Mouse (Mus musculus): ENCODE results near the gene Tsc2. TPM values are rescaled to one million over a fixed set of nuclear protein-coding genes. Genes with fewer than 3 reads are reported as not detected.

Tsc2 gene
- 34.7 TPM for polyA plus RNA-seq (2017; shearing (Covaris generic))

DNA sequence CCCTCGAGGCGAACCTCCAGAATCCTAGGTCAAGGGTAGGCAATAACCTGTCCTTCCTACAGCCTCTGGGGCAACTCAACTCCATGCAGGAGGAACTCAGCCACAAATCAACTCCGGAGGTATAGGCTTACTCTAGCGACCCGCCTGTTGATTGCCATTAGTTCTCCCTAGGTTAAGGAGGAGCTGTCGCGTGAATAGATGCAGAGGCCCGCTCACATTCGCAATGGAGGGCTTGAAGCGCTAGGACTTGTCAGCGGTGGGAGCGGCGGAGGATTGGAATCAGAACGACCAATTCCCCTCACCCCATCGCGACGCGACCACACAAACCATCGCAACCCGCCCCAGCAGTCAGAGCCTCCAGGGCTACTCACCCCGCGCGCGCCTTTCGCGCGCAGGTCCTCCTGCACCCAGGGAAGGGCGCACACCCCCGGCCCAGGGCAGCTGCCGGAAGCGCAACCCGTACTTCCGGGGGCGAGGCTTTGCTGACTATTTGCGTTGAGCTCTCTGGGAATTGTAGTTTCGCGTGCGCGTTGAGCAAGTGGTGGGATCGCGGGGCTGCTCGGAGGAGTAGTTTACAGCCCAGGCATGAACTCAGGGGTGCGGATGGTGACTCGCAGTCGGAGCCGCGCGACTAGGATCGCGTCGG is at the start of gene Tsc2, which contains the start of gene Nthl1:
Gene Tsc2, minus strand, starts transcription at position 464 of the 646 bp plus-strand sequence.
Gene Nthl1, plus strand, starts transcription at position 514 of the 646 bp plus-strand sequence.

DNA sequence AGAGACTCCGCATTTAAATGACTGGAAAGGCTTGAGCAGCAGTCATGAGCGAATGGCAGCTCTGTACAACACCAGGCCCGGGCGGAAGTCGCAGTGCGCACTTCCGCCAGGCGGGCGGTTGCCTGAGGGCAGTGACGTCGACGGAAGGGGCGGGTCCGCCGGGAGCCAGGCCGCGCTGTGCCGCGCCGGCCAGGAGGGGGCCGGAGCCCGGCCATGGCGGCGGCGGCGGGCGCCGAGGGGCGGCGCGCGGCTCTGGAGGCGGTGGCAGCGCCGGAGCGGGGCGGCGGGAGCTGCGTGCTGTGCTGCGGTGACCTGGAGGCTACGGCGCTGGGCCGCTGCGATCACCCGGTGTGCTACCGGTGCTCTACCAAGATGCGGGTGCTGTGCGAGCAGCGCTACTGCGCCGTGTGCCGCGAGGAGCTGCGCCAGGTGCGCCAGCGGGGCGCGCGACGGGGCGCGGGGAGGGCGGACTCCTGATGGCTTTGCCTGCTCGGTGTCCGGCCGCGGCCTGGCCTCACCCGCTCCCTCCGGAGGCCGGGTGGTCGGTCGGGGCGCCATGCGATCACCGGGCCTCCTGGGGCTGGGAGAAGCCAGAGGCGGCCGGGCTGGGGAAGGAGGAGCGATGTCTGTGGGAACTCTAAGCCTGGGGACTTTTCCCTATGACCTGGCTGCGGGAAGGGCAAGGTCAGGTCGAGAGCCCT is 37.3 kb upstream of the Tsc2 start, which contains the start of gene Zfp598:
Gene Zfp598, plus strand, starts transcription at position 143 of the 701 bp plus-strand sequence.

DNA sequence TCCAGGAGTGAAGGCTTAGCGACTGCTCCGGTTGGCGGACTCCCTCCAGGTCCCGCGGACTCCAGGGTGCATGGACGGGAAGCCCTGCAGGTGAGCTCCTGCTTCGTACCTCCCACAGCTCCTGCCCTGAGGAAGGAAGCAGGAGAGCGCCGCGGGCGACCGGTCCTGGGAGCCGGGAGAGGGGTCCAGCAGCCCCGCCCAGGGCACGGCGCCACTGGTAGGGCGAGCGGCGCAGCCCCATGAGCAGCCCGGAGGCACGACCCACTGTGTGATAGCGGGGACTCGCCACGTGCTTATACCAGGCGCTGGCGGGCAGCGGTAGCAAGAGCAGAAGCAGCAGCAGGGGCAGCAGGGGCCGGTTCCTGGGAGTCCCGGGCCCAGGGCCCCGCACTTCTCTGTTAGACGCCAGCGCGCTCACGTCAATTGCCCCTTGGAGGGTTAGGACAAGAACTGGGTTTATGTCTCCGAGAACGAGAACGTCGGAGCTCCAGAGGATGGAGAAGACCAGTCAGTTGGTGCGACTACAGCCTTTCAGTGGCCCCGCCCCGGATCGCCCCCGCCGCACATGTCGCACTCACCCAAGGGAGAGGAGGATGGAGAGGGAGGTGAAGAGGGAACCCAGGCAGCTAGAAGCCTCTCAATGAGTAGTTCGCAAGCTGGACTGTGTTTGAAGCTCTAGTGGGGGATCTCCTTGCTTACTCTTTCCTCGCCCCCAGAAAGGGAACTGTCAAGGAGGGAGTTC is 25.8 kb upstream of the Tsc2 start, which contains the start of gene Npw:
Gene Npw, minus strand, starts transcription at position 441 of the 742 bp plus-strand sequence.

DNA sequence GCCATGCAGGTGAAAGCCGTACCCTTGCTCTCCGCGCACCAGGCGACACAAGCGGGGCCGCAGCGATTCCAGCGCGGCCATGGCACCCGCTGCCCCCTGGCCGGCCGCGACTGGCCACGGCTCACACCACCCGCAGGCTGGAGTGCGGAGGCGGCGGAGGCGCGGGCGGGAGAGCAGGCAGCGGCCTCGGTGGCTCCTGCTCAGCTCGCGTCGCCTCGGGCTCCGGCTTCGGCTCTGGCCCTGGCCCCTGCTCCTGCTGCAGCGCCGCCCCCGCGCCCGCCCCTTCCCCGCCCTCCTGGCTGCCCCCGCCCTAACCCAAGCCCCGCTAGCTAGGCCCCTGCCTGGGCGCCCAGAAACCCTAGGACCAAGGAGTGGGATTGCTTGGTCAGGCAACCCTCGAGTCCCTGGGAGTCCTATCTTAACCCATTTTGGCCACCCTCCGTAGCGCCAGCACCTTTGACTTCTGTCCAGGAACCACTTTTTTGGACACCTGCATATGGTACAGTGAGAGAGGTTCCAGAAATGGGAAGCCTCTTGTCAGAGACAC is 17.7 kb upstream of the Tsc2 start, which contains the start of gene Slc9a3r2:
Gene Slc9a3r2, minus strand, starts transcription at position 258 of the 547 bp plus-strand sequence.

DNA sequence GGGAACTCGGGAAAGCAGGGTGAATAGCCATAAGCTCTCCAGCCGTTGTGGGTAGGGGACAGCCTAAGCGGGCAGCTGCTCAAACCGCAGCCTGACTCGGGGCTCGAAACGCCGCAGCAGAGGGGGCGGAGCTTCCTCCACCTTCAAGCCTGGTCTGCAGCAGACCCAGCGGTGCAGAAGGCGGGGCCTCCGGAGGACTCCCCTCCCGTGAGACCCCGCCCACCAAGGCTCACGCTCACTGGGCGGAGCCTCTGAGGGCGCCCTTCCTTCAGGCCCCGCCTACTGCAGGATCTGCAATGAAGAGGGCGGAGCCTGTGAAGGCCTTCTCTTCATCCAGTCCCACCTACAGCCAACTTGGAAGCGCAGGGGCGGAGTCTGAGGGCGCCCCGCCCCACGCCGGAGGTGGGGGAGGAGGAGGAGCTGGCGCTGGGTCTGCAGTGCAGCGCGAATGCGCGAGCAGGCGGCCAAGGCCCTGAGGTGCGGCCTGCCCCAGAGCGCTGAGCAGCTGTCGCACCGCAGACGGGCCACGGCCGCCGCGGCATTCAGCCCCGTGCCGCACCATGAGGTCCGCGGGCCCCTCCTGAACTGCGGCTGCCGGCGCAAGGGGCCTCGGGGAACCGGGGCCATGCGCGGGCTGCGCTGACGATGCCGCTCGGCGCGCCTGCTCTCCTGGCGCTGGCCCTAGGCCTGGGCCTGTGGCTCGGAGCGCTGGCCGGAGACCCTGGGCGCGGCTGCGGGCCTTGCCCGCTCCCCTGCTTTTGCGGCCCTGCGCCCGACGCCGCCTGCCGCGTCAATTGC is 82.6 kb downstream of the Tsc2 start, which contains the start of gene Pkd1:
Gene Pkd1, plus strand, starts transcription at position 217 of the 798 bp plus-strand sequence.

Other genes with a start within 250 kb of the Tsc2 start
- gene Rnps1, start 218.1 kb downstream of the Tsc2 start, polyA plus RNA-seq (2017; shearing (Covaris generic)): 199 TPM
- gene Eci1, start 206.0 kb downstream of the Tsc2 start, polyA plus RNA-seq (2017; shearing (Covaris generic)): 50.8 TPM
- 2.9 TPM for gene Dnase1l2, start 189.5 kb downstream of the Tsc2 start, polyA plus RNA-seq (2017; shearing (Covaris generic))
- gene E4f1, start 162.3 kb downstream of the Tsc2 start, polyA plus RNA-seq (2017; shearing (Covaris generic)): 99.5 TPM
- 15.6 TPM for gene Pgp, start 162.2 kb downstream of the Tsc2 start, polyA plus RNA-seq (2017; shearing (Covaris generic))
- gene Bricd5, start 158.7 kb downstream of the Tsc2 start, polyA plus RNA-seq (2017; shearing (Covaris generic)): not detected
- 13.8 TPM for gene Mlst8, start 153.6 kb downstream of the Tsc2 start, polyA plus RNA-seq (2017; shearing (Covaris generic))
- 0.22 TPM for gene Caskin1, start 144.0 kb downstream of the Tsc2 start, polyA plus RNA-seq (2017; shearing (Covaris generic))
- gene Traf7, start 104.7 kb downstream of the Tsc2 start, polyA plus RNA-seq (2017; shearing (Covaris generic)): 67.3 TPM
- 2.9 TPM for gene Rab26, start 98.4 kb downstream of the Tsc2 start, polyA plus RNA-seq (2017; shearing (Covaris generic))
- 51.9 TPM for gene Pkd1, start 82.8 kb downstream of the Tsc2 start, polyA plus RNA-seq (2017; shearing (Covaris generic))
- gene Nthl1, start 50 bp upstream of the Tsc2 start, polyA plus RNA-seq (2017; shearing (Covaris generic)): 2.6 TPM
- 0.34 TPM for gene Slc9a3r2, start 17.7 kb upstream of the Tsc2 start, polyA plus RNA-seq (2017; shearing (Covaris generic))
- not detected for gene Npw, start 25.8 kb upstream of the Tsc2 start, polyA plus RNA-seq (2017; shearing (Covaris generic))
- 20.9 TPM for gene Zfp598, start 37.1 kb upstream of the Tsc2 start, polyA plus RNA-seq (2017; shearing (Covaris generic))
- gene Syngr3, start 57.3 kb upstream of the Tsc2 start, polyA plus RNA-seq (2017; shearing (Covaris generic)): 0.34 TPM
- gene Gfer, start 63.5 kb upstream of the Tsc2 start, polyA plus RNA-seq (2017; shearing (Covaris generic)): 30.1 TPM
- 1.4 TPM for gene Noxo1, start 63.6 kb upstream of the Tsc2 start, polyA plus RNA-seq (2017; shearing (Covaris generic))
- 40.1 TPM for gene Tbl3, start 75.0 kb upstream of the Tsc2 start, polyA plus RNA-seq (2017; shearing (Covaris generic))
- gene Rnf151, start 85.4 kb upstream of the Tsc2 start, polyA plus RNA-seq (2017; shearing (Covaris generic)): not detected
- gene Rps2, start 85.5 kb upstream of the Tsc2 start, polyA plus RNA-seq (2017; shearing (Covaris generic)): 937 TPM
- 131 TPM for gene Ndufb10, start 91.8 kb upstream of the Tsc2 start, polyA plus RNA-seq (2017; shearing (Covaris generic))
- gene Rpl3l, start 95.2 kb upstream of the Tsc2 start, polyA plus RNA-seq (2017; shearing (Covaris generic)): not detected
- 8.5 TPM for gene Msrb1, start 104.0 kb upstream of the Tsc2 start, polyA plus RNA-seq (2017; shearing (Covaris generic))
- gene Hs3st6, start 120.4 kb upstream of the Tsc2 start, polyA plus RNA-seq (2017; shearing (Covaris generic)): not detected
- not detected for gene Meiob, start 171.7 kb upstream of the Tsc2 start, polyA plus RNA-seq (2017; shearing (Covaris generic))
- 37.5 TPM for gene Hagh, start 207.5 kb upstream of the Tsc2 start, polyA plus RNA-seq (2017; shearing (Covaris generic))
- gene Fahd1, start 217.7 kb upstream of the Tsc2 start, polyA plus RNA-seq (2017; shearing (Covaris generic)): 0.34 TPM
- not detected for gene Igfals, start 233.4 kb upstream of the Tsc2 start, polyA plus RNA-seq (2017; shearing (Covaris generic))